Mouse (Mus musculus) left cerebral cortex, postnatal 36 days (tissue): ENCODE measurements around the gene Cnot10. TPM values are rescaled to one million over a fixed set of nuclear protein-coding genes. Genes with fewer than 3 reads are reported as not detected.

ENCODE experiments used
- DNase-seq, 2 experiments: peaks; one replicate each; pipeline ENCODE4 v3.0.0; 2021 to 2022; ENCODE audit warnings: low spot score in 2 of 2, mixed read lengths in 1 of 2
- intact Hi-C: fragments of 180-260 bp; cut with DNase I; formaldehyde crosslinking; loops from one replicate; pipeline ENCODE4 v1.15.1; 2025
- total RNA-seq, 2 experiments: library from RNA; stranded (reverse); gene quantifications; 2 replicates each; pipeline ENCODE4 v1.2.3; 2021

Gene Cnot10
- 10 to 100 TPM; 38.2 to 51.7 TPM for total RNA-seq

DNA sequence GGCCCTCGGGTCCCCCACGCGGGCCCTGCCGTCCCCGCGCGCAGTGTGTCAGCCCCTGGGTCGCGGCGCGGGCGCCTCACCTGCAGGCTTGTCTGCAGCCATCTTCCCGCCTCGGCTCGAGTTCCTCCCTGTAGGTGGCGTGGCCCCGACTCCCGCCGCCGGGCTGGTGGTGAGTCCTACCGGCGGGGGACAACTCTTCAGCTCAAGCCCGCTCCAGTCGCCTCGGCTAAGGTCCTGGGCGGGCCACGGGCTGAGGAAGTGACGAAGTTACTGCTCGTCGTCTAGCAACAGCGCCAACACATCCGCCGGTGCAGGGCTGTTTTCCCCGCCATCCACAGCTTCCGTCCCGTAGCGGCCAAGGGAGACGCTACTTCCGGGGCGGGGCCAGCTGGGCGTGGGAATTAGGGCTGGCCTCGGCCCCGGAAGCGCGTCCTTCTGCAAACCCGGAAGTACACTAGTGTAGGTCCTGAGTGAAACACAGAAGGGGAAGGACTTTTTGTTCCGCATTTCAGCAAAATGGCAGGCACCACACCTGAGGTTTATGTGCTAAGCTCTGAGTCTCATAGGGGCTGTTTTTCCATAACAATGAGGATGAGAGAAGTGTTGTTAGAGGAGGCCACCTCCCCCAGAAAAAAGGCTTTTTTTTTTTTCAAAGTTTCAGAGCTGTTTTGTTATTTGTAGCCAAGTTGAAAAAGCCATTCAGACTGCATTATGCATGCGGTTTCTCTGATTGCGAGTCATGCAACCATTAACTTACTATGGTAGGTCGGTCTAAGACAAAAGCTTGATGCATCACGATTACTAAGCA is at the start of gene Cnot10:
Gene Cnot10 (minus strand): TSS at position 346 of the 808 bp plus-strand sequence.
- intact Hi-C loops: loop anchor here (2.0 kb wide), 1 partner anchor 49 kb away; the partner anchor contains the start of gene Dync1li1
- DNase-seq: peak; percentile 95 to 96

DNA sequence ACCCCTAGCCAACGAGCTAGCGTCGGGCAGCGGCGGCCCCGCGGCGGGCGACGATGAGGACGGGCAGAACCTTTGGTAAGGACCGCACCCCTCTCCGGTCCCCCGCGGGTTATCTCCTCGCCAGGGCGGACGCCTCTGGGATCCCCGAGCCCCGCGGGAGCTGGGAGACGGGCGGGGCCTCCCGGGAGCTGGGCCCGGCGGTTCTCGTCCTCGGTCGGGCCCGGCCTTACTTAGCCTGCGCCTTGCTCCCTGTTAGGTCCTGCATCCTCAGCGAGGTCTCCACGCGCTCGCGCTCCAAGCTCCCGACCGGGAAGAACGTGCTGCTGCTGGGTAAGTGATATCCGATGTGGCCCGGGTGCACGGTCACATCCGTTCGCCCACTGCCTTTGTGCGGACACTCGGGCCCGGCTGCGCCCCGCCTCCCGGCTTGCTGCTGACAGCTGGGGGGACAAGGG is 49.0 kb upstream of the Cnot10 start:
- intact Hi-C loops: loop anchor here (2.0 kb wide), 1 partner anchor 48 kb away; the partner anchor contains the start of gene Cnot10
- no peak for DNase-seq

- intact Hi-C loops: loop anchor here (2.0 kb wide), 1 partner anchor 48 kb away; the partner anchor contains the start of gene Cnot10
- peak; percentile 95 to 98 for DNase-seq
These were observed 48.4 kb upstream of the Cnot10 start, which contains the start of gene Dync1li1 for GRCm38 (mm10) chr9:114688252-114688952. Dync1li1 (plus strand) TSS chr9:114688790.

GRCm38 (mm10) chr9:114687639-114688038 is 47.7 kb upstream of the Cnot10 start:
- no peak for DNase-seq

GRCm38 (mm10) chr9:114686245-114686644 is 46.3 kb upstream of the Cnot10 start:
- intact Hi-C loops: no loop called here
- DNase-seq: no peak

More at GRCm38 (mm10) chr9:114687639-114688038, 47.7 kb upstream of the Cnot10 start:
- intact Hi-C loops: loop anchor here (2.0 kb wide), 1 partner anchor 47 kb away; the partner anchor contains the start of gene Cnot10

- intact Hi-C loops: no loop called here
- no peak for DNase-seq
These were observed 42.2 kb upstream of the Cnot10 start for GRCm38 (mm10) chr9:114682193-114682592.

- DNase-seq: no peak
- intact Hi-C loops: no loop called here
These were observed 40.5 kb upstream of the Cnot10 start for GRCm38 (mm10) chr9:114680531-114680930.

- intact Hi-C loops: no loop called here
These were observed 40.0 kb upstream of the Cnot10 start for GRCm38 (mm10) chr9:114679944-114680343.

DNA sequence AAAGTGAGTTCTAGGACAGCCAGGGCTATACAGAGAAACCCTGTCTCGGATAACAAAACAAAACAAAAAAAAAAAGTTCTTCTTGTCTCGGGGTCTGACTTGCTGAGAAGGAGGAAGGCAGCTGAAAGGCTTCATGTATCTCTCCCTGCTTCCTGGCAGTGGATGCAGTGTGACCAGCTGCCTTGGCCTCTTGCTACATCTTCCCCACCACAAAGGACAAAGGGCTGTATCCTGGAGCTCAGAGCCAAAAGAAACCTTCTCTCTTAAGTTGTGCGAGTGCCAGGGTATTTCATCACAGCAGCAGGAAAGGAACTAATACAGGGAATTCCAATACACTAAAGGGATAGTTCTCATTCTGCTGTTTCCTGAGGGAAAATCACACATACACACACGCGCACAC is 38.6 kb upstream of the Cnot10 start:
- no peak for DNase-seq
- intact Hi-C loops: no loop called here

More at GRCm38 (mm10) chr9:114679944-114680343, 40.0 kb upstream of the Cnot10 start:
- no peak for DNase-seq

- no peak for DNase-seq
- intact Hi-C loops: no loop called here
These were observed 33.6 kb upstream of the Cnot10 start for GRCm38 (mm10) chr9:114673626-114674025.

- DNase-seq: peak; percentile 33 to 54
- intact Hi-C loops: no loop called here
These were observed 32.9 kb upstream of the Cnot10 start for GRCm38 (mm10) chr9:114672703-114673561.

DNA sequence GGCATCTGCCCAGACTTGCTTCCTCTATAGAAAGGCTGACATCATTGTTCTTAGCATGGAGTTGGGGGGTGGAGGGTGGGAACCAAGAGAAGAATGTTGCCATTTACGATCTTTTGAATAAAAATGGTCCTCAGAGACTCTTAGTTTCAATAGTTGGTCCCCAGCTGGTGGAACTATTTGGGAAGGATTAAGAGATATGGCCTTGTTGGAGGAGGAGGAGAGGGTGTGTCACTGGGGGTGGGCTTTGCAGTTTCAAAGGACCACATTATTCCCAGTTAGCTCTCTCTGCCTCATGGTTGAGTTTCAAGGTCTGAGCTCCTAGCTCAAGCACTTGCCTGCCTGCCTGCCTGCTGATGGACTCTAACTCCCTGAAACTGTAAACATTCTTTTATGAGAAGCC is 32.0 kb upstream of the Cnot10 start:
- intact Hi-C loops: no loop called here
- no peak for DNase-seq

DNA sequence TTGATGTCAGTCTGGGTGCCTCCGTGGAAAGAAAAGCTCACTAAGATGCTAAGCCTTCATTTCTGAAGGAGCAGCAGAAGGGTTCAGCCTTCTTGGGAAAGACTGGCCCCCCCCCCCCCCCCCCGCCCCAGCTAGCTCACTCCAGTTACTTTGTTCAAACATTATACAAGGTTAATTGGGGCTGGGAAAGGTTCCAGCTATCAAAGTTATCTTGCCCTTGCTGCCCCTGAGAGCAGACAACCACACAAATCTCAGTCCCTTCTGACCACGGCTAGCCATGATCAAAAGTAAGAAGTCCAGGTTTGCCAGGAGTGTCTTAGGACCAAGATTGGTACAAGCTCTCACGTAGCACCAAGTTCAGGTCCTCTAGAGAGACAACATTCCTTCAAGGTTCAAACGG is 29.0 kb upstream of the Cnot10 start:
- intact Hi-C loops: no loop called here
- no peak for DNase-seq

GRCm38 (mm10) chr9:114668047-114668446 is 28.1 kb upstream of the Cnot10 start:
- DNase-seq: no peak
- intact Hi-C loops: no loop called here

- no peak for DNase-seq
- intact Hi-C loops: no loop called here
These were observed 26.9 kb upstream of the Cnot10 start for GRCm38 (mm10) chr9:114666858-114667257.

DNA sequence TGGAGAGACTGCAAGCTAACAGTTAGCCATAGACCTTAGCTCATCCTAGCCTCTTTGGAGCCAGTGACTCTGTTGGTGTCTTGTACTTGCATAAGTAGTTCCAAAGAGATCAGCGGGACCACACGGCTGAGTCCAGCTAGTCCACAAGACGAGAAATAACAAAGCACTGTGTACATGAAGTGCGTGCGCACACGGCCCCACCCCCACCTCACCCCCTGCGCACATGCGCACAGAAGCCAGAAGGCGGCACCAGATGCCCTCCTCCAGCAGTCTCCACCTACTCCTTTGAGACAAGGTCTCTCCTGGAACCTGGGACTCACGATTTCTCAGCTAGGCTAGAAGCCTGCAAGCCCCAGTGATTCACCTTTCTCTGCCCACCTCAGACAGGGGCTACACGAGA is 23.8 kb upstream of the Cnot10 start:
- intact Hi-C loops: no loop called here
- DNase-seq: no peak

GRCm38 (mm10) chr9:114661991-114662390 is 22.0 kb upstream of the Cnot10 start:
- intact Hi-C loops: no loop called here
- DNase-seq: no peak

DNA sequence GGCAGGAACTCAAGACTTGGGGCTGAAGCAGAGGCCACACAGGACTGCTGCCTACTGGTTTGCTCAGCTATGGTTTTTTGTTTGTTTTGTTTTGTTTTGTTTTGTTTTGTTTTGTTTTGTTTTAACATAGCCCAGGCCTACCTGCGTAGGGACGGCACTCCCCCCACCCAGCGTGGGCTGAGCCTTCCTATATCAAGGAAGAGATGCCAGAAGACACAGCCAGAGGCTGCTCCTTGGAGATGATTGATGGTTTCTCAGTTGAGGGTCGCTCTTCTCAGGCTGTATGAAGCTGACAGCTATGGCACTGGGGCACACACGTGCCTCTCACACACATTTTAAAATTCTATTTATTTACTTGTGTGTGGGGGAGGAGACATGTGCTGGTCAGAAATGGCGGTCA is 21.0 kb upstream of the Cnot10 start:
- DNase-seq: no peak
- intact Hi-C loops: no loop called here

DNA sequence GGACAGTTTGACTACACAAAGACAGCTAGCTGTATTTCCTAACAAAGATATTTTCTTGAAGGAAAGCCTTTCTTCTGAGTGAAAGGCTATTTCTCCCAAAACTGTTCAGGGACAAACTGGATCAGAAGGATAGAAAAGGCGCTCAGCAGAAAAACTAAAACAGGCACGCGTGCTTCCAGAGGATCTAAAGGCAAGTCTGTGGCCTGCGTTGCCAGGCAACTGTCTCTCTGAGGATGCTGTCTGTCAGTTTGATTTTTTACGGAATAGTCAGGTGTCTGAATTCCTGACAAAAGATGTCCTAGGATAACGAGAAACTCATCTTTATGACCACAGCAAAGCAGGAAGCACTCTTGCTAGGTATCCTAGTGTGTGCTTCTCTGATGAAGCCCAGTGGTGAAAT is 20.5 kb upstream of the Cnot10 start:
- intact Hi-C loops: no loop called here
- no peak for DNase-seq

GRCm38 (mm10) chr9:114656701-114657100 is 16.7 kb upstream of the Cnot10 start:
- no peak for DNase-seq
- intact Hi-C loops: no loop called here
